Mouse (Mus musculus) spleen, postnatal 14 days (tissue): ENCODE data around the gene Klhl3.
"Not testable (repeated sequence)": the region's sequence is repeated elsewhere in the genome, so short reads cannot be mapped to it uniquely, and the experiment has no call there.

Experiments
- DNase-seq, 2 experiments: peaks; one replicate each; pipeline ENCODE4 v3.0.0; 2021 to 2022; ENCODE audit warnings: low spot score in 2 of 2

Gene Klhl3

DNA sequence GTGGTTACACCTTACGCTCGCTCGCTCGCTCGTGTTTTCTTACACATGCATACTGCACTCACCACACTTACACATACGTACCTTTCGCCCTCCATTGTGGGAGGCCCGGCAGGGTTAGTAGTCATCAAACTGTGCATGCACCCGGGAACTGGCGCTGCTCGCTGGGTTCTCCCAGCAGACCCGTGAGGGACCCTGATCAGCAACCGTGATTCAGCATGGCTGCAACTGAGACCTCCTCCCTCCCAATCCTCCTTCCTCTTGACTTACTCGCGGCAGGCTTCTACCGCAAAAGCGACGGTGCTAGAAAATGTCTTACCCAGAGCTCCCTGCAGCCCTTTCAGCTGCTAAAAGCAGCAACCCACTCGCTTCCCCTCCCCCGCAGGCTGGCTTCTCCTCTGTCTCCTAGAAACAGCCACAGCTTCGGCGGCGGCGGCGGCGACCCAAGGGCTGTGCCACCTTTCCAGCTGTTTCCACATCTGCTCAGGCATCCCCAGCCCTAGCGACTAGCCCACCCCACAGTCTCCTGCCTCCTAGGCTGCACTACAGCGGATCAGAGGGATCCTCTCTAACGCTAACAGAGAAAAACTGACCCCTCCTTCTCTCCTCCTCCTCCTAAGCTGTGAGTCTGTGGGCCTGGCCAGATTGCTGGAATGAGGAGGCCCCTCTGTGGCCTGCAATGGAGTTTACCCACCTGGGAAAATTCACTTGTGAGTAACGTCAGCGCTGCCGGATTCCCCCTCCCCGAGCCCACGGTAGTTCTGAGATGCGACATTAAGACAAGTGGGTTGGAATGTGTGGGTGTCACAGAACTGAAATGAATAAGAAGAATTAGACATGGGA lies at the start of gene Klhl3:
Klhl3 (minus strand) TSS at position 532 of the 840 bp plus-strand sequence.
- DNase-seq, result peak; percentile 21 to 41

DNA sequence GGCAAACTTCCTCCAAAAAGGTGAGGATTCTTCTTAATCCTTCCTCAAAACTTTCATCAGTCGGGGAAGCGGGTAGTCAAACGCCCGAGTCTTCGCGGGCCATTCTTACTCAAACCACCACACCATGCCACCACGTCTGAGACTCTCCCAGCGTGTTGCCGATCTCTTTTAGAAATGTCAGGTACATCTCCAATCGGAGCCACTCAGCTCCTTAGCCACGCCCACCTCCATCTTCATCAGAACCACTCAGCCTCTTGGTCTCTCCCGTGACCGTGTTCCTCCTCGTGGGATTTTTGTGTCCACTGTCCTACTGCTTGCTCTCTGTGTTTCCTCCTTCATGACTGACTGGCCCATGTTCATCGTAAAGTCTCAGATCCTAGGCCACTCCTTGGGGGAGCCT lies 47.4 kb upstream of the Klhl3 start:
- no peak for DNase-seq

DNA sequence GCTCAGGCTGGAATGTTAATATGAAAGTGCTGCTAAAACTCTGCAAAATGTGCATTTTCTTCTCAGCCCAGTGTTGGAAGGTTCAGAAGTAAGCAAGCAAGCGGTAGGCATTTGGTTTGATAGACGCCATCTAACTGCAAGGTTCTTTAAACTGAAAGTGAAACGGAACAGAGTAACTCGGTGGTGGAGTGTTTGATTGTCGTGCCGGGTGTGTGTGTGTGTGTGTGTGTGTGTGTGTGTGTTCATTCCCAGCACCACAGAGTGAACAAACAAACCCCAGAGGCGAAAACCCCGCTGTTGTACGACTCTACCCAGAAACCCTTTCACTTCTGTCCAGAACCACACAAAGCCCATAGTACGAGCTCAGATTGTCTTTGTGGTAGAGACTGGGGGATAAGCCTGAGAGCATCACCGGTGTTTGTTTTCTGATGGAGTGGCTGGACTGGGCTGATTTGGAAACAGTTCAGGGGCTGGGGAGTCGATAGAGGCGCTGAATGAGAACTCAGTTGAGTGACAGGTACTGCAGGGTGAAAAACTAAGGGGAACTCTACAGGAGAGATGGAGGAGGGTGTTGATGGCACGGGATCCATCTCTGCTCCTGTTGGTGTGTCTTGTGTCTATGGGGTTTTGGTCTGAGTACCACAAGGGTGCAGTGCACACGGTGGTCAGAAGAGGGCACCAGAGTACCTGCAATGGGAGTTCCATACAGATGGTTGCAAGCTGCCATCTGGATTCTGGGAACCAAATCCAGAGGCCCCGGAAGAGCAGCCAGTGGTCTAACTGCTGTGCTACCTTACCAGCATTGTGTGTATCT lies 44.9 kb upstream of the Klhl3 start:
- peak; percentile 76 to 86 for DNase-seq

DNA sequence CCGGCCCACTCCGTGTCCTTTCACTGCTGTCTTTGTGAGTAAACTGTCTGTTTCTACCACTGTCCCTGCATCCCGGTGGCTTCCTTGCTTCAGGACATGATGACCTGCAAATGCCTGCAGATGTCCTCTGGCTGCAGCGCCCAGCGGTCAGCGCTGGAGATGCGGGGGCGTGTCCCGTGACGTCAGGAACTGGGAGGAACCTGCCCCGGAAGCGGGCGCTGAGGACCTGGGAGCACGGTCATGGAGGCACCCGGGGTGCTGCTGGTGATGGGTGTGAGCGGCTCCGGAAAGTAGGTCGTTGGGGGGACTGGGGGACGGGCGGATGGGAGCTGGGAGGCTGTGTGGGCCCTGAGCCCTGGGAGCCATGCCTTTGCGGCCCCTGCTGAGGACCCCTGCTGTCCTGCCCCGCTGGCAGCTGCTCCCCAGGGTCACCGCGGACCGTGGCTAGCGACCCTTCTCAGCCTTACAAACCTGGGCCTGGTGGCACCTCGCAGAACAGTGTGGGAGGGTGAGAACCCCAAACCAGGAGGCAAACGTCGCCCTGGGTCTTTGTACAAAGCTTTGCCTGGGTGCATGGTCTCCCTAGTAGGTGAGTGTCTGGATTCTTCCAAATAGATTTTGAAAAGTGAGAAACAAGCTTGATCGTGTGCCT lies 44.2 kb upstream of the Klhl3 start, which contains the start of gene Idnk:
Idnk (plus strand) TSS at position 203 of the 652 bp plus-strand sequence.
- peak; percentile 72 to 83 for DNase-seq

DNA sequence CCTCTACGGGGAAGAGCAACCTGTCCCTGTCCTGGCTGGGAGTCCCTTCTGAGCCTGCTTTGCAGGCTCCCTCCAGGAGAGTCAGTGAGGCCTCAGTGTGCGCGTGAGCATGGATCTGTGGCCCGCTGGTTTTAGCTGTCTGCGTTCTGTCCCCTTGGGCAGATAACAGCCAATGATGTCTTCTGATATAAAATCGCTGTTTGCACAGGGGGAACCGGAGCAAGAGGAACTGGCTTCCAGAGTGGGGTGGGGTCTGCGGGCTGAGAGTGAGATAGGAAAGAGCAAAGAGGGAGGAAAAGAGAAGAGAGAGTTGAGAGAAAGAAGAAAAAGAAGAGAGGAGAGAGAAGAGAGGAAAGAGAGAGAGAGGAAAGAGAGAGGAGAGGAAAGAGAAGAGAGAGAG lies 43.6 kb upstream of the Klhl3 start:
- no peak for DNase-seq

DNA sequence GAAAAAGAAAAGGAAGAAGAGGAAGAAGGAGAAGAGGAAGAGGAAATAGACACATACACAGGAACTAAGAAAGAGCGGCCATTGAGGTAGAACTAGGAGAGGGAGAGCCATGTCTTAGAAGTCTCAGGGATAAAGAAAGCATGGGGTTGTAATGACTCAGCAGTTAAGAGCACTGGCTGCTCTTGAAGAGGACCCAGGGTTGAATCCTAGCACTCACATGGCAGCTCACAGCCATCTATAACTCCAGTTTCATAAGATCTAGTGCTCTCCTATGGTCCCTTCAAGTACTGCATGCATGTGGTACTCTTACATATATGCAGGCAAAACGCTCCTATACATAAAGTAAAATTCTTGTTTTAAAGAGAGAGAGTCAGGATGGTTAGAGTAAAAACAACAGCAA lies 42.6 kb upstream of the Klhl3 start:
- no peak for DNase-seq

DNA sequence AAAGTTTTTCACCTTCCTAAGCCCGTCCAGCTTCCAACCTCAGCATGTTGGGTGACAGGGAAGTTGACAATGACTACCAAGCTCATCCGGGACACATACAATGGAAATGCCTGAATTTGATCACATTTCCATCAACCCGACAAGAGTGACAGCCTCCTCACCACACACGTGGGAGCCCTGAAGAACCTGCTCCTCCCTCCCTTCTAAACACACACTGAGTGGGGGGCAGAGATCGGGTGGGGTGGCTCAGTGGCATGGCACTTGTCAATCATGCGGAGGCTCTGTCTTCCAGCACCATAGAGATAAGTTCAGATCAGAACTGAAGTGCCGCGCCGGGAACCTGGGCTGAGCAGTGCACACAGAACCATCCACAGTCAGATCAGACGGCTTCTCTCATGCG lies 37.0 kb upstream of the Klhl3 start:
- no peak for DNase-seq

DNA sequence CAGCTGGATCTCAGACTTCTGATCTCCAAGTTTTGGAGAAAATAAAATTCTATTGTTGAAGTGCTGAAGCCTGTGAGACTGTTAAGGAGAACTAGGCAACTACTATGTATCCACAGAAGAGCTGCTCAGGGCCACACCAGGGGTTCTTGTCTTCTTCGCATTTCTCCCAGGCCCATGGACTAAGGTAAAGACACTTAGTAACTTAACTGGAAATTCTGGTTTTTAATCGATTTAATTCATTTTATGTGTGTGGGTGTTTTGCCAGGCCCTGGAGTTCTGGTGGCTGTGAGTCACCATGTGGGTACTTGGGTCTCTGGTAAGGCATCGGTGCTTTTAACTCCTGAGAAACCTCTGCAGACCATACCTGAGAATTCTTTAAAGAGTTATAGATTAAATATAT lies 36.2 kb upstream of the Klhl3 start:
- DNase-seq, result no peak

DNA sequence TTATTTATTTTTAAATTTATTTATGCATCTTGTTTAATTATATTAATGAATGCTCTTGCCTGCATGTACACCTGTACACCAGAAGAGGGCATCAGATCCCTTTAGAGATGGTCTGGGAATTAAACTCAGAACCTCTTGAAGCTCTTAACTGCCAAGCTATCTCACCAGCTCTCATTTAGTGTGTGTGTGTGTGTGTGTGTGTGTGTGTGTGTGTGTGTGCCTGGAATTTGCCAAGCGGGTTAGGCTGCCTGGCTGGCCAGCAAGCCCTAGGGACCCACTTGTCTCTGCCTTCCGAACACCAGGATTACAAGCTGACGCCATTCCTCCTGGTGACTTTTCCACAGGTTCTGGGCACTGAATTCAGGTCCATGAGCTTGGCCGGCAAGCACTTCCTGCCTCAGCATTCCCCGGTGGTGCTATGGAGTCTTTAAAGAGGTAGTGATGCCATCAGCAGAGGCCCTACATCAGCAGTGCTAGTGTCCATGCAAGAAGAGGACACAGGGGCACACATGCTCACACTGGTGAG lies 35.7 kb upstream of the Klhl3 start:
- no peak for DNase-seq

DNA sequence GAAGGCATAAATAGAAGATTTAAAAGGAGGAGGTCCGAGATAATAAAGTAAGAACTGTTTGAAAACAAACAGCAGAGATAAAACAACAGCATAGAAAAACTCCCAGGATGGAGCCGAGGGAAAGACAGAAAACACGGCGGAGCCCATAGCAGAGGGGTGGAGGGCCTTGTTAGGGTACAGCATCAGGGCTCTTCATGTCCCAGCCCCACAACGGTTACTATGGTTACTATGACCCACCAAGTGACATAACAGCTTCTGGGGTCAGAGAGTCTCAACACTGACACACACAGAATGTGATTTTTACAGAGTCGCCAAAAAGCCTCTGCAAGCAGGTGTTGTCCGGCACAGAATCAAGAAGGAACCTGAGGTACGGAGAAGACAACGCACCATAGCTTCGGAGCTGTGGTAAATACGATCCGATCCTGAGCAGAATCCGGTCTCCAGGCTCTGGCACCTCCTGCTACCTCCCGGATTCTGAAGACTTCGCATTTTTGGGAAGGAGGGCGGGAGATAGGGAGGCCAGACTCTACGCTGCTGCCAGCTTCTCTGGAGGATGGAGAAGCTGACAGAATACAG lies 35.0 kb upstream of the Klhl3 start:
- DNase-seq, result no peak

DNA sequence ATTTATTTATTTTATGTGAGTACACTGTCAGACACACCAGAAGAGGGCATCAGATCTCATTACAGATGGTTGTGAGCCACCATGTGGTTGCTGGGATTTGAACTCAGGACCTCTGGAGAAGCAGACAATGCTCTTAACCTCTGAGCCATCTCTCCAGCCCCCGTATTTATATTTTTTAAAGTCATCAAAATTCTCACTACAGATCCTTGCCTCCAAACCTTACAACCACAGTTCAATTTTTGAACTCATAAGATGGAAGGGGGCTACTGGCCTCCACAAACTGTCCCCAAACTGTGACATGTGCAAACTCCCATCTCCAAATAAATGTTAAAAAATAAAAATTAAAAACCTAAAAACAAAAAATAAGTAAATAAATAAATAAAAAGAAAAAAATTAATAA lies 34.4 kb upstream of the Klhl3 start:
- no peak for DNase-seq

DNA sequence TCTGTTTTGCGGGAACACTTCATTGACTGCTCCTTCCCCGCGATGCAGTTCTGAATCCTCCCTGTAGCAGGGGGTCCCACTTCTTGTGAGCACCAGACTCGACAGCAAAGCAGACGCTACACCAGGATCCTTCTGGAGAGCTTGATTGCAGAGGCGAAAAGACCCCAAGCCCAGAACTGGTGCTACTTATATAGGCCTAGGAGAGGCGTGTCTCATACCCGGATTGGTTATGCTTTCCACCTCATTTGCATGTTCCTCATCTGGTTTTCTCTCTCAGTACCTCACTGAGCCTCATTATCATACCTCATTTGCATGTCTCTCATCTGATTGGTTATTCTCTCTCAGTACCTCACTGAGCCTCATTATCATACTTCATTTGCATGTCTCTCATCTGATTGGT lies 33.2 kb upstream of the Klhl3 start:
- DNase-seq, result not testable (repeated sequence)

DNA sequence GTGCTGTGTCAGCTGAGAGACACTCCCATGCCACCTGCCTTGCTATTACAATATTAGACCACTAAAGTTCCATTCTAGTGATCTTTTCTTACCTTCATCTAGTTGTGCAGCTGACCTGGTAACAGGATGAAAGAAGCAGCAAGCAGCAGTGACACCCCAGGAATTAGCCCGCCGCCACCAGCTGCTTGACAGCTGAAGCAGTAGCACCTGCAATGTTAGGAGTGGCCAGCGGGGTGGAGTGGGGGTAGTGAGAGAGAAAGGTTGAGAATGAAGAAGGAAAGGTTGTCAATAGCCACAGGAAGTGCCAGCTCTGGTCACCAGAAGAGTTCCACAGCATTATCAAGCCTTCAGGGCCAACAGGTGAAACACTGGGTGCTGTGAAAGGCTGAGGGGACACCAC lies 18.3 kb upstream of the Klhl3 start:
- DNase-seq, result no peak

DNA sequence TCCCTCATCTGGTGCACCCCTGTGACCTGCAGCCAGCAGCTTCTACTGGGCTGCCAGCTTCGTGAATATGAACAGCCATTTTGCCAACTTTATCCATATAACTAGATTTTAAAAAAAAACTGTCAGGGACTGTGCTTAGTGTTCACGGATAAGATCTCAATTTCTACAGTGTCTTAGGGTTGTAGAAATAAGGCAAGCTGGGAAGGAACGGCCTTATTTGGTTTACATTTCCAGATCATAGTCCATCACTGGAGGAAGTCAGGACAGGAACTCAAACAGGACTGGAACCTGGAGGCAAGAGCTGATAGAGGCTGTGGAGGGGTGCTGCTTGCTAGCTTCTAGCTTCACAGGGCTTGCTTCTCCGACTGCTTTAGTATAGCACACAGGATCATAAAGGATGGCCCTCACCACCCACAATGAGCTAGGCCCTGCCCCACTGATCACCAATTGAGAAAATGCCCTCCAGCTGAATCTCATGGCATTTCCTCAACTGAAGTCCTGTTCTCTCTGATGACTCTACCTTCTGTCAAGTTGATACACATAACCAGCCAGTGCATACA lies 16.4 kb upstream of the Klhl3 start:
- DNase-seq, result no peak

DNA sequence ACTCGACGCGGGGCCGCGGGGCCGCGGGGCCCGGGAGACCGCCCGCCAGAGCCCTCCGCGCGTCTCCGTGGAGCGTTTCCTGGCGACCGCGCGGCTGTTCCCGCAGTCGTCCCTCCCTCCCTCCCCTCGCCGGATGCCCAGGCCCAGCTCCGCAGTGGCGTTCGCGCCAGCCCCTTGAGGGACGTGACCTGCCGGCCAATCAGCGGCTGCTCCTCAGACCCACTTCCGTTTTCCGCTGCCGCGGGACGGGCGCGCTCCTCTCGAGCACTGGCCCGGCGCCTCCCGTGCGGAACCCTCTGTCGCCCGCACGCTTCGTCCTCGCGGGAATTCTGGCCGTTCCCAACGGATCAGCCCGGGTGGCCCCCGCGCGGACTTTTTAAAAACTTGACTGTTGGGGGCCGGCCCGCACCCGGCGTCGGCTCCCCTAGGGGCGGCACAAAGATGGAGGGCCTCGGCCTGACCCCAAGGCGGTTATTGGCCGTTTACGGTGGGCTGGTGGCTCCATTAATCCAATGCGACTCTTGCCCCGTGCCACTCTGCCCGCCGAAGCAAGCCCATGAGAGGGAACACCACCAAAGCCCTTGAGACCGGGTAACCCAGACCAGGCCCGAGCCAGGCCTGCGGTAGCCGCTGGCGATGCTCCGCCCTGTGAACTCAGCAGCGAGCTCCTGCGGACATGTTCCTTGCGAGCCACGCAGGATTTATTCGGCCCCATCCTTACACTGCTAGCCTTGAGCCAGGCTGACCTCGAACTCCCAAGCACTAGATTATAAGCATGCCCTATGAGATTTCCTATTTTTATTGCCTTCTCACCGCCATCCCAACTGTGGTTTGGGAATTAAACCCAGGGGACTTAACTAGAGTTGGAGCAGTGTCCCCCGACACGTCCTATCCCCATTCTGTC lies 15.6 kb upstream of the Klhl3 start:
- DNase-seq, result peak; percentile 89 to 92

DNA sequence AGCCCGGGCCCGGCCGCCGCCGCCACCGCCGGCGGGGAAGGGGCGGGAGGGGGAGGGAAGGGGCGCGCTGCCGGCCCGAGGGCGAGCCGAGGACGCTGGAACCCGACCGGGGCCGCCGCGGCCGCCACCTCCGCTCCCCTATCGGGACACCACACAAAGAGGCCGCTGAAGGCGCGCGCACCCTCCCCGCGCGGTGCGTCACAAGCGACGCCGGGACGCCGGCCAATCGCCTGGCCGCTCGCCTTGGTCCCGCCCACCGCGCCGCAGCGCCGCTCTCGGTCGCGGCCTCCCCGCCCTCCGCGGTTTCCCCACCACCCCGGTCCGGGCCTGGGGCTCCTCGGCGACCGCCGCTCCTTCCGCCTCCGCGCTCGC lies 15.0 kb upstream of the Klhl3 start, which contains the start of gene Hnrnpa0:
Hnrnpa0 (minus strand) TSS at position 161 of the 372 bp plus-strand sequence.
- DNase-seq, result peak; percentile 88 to 94

DNA sequence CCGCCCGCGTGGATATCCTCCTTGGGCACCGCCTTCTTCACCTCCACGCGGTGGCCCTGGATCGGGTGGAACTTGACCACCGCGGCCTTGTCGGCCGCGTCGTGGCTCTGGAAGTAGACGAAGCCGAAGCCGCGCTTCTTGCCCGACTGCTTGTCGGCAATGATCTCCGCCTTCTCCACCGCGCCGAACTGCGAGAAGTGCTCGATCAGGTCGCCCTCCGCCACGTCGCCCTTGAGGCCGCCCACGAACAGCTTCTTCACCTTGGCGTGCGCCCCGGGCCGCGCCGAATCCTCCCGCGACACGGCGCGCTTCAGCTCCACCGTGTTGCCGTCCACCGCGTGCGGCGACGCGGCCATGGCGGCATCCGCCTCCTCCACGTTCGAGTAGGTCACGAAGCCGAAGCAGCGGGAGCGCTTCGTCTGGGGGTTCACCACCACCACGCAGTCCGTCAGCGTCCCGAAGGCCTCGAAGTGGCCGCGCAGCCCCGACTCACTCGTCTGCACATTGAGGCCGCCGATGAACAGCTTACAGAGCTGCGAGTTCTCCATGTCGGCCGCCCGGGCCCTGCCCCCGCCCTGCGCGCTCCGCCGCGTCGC lies 14.5 kb upstream of the Klhl3 start:
- DNase-seq, result peak; percentile 50 to 53

DNA sequence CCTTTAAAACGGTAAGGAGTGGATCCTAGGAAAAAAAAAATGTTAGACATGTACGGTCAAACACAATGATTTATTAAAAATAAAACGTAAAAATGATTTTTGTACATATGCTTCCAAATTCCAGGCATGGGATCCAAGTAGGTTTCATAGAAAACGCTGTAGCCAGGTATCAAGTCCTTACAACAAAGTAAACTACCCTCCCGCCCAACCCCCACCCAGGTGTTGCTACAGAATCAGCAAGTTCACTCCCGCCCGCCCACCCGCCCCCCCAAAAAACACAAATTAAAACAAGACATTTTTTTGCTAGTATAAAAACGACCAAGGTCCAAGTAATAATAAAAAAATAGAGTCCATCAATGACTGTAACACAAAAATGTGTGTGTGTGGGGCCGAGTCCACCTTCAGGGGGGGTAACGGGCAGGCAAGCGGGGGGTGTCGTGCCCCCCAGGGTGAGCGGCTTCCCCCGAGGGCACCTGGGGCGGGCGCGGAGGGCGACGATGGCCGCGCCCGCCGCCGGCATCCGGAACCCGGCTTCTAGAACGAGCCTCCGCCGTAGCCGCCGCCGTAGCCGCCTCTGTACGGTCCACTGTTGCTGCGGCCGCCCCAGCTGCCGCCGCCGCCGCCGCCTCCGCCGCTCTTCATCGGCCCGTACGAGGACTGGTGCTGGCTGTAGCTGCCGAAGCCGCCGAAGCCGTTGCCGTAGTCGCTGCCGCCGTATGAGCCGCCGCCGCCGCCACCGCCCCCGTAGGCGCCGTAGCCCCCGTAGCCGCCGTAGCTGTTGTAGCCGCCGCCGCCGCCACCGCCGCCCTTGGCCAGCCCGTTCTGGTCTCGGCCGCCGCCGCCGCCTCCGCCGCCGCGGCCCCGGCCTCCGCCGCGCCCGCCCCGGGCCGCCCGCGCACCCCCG lies 13.7 kb upstream of the Klhl3 start:
- peak in 1 of 2 experiments; percentile 9 for DNase-seq

DNA sequence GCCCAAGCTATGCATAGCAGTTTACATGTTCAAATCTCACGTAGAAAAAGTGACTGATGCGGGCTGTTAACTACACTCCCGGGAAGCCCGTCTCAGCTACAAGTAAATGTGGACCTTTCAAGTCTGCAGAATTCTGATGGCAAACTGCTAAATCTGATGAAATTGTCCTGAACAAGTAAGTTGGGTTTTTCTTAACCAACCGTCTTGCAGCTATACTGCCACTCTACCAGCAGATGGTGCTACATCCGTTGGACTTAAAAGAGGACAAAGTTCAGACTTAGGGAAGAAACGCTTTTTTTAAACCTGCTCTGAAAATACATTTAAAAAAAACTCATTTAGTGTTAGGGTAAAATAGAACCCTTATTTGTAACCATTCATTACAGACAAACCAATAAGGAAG lies 12.7 kb upstream of the Klhl3 start:
- peak in 1 of 2 experiments; percentile 44 for DNase-seq
